Mouse (Mus musculus): ENCODE results near the gene Fgfr2.

- no peak for TF ChIP-seq ZNF384 (IDR thresholded peaks at IDR 0.05; ENCODE audit: low read depth, low read length)
- no peak for TF ChIP-seq ZC3H11A (IDR thresholded peaks at IDR 0.05; ENCODE audit: borderline replicate concordance, low read depth, low read length)
- TF ChIP-seq MAFK (IDR thresholded peaks at IDR 0.05; ENCODE audit: insufficient read depth, low read depth, low read length), result no peak
- no peak for TF ChIP-seq HCFC1 (IDR thresholded peaks at IDR 0.05; ENCODE audit: borderline replicate concordance, insufficient read depth, low read length)
Observed at GRCm38 (mm10) chr7:132994628-132995191, 128.4 kb downstream of the Fgfr2 start.
